Mouse (Mus musculus) kidney, embryonic 14.5 days (tissue): ENCODE measurements at regions not wholly inside any gene's neighbourhood (a gene's known extent, or its start where the extent isn't known, plus 50 kb on each side); places are given as distances from the start of the nearest gene placed in this dataset.

Source experiments
- ATAC-seq: fragments of 200-750 bp; cut with Nextera tagmentation; 2 replicates; pipeline ENCODE4 v1.8.0; 2017; ENCODE audit warnings: moderate number of reproducible peaks, mild to moderate bottlenecking, moderate TSS enrichment, moderate library complexity; ENCODE audit not compliant: low FRiP score, low TSS enrichment
- H3K27ac ChIP-seq: fragments of 300-500 bp; sonication (generic); 2 replicates; pipeline ENCODE4 v1.5.1; 2014; ENCODE audit warnings: low read depth, mild to moderate bottlenecking, low read length, moderate library complexity, mixed read lengths
- H3K27me3 ChIP-seq: fragments of 300-500 bp; sonication (generic); 2 replicates; pipeline ENCODE4 v1.6.1; 2014; ENCODE audit warnings: mild to moderate bottlenecking, low read length; ENCODE audit not compliant: control insufficient read depth, insufficient read depth
- H3K36me3 ChIP-seq: fragments of 300-500 bp; sonication (generic); 2 replicates; pipeline ENCODE4 v1.6.1; 2014; ENCODE audit warnings: low read length, mixed read lengths; ENCODE audit not compliant: control insufficient read depth, insufficient read depth
- H3K4me1 ChIP-seq: fragments of 300-500 bp; sonication (generic); 2 replicates; pipeline ENCODE4 v1.6.1; 2014; ENCODE audit warnings: low read length, mixed read lengths; ENCODE audit not compliant: control insufficient read depth, insufficient read depth
- H3K4me2 ChIP-seq: fragments of 300-500 bp; sonication (generic); replicated peaks from 2 replicates; pipeline ENCODE4 v1.6.1; 2014; ENCODE audit warnings: low read depth, mild to moderate bottlenecking, low read length
- H3K4me3 ChIP-seq: fragments of 300-500 bp; sonication (generic); 2 replicates; pipeline ENCODE4 v1.5.1; 2014; ENCODE audit warnings: mild to moderate bottlenecking, low read length
- H3K9ac ChIP-seq: fragments of 300-500 bp; sonication (generic); 2 replicates; pipeline ENCODE4 v1.6.1; 2014; ENCODE audit warnings: low read depth, mild to moderate bottlenecking, low read length, moderate library complexity
- H3K9me3 ChIP-seq: fragments of 300-500 bp; sonication (generic); 2 replicates; pipeline ENCODE4 v1.6.1; 2016; ENCODE audit warnings: low read length; ENCODE audit not compliant: control insufficient read depth
- WGBS: fragments of 180-500 bp; shearing (Covaris S2); extraction: QIAGEN DNeasy Blood & Tissue Kit; methylation state at CpG from one replicate; pipeline ENCODE4 v1.1.7; 2014; 5-methylcytosine and 5-hydroxymethylcytosine counted together

GRCm38 (mm10) chr2:171668791-171669645 is 374.2 kb downstream of the Cbln4 start:
- 39% methylated on average over 4 of the region's 4 CpGs for WGBS
- Histone ChIP-seq H3K9ac (no peak overlapping the region), H3K27ac (no peak overlapping the region)

DNA sequence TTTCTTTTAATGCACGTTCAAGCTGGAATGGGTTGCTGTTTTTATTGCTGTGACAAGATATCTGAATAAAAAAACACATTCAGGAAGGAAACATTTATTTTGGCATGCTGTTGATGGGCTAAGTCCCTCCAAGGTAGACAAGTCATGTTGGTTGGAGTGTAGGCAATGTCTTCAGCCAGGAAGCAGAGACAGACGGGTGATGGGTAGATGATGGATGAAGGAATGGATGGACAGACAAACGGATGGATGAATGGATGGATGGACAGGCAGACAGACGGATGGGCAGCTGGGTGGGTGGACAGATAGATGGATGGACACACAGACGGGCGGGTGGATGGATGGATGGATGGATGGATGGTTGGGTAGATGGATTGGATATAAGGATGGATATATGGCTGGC is 380.7 kb downstream of the Cbln4 start:
- Histone ChIP-seq H3K9ac (no peak overlapping the region), H3K9me3 (no peaks in the 10 kb centered on the region), H3K27me3 (no peaks in the 10 kb centered on the region), H3K4me1 (no peaks in the 10 kb centered on the region), H3K27ac (no peak overlapping the region), H3K36me3 (no peaks in the 10 kb centered on the region), H3K4me2 (no peak overlapping the region), H3K4me3 (no peak overlapping the region)
- no peak for ATAC-seq
- WGBS: 77% methylated on average over 6 of the region's 6 CpGs

More at GRCm38 (mm10) chr2:171668791-171669645, 374.2 kb downstream of the Cbln4 start:
- ATAC-seq: no peak
- Histone ChIP-seq H3K27me3 (no peaks in the 10 kb centered on the region), H3K9me3 (0 out of 2 replicates have a peak, but pooled peaks cover 2% of the 10 kb centered on the region), H3K36me3 (no peaks in the 10 kb centered on the region), H3K4me1 (no peaks in the 10 kb centered on the region), H3K4me3 (no peak overlapping the region), H3K4me2 (no peak overlapping the region)

GRCm38 (mm10) chr2:171661896-171662511 is 381.3 kb downstream of the Cbln4 start:
- ATAC-seq: no peak
- H3K9ac ChIP-seq: no peak overlapping the region
- H3K27ac ChIP-seq: no peak overlapping the region
- no peak overlapping the region for H3K4me3 ChIP-seq
- H3K4me2 ChIP-seq: no peak overlapping the region
- no peaks in the 10 kb centered on the region for H3K4me1 ChIP-seq
- no peaks in the 10 kb centered on the region for H3K36me3 ChIP-seq
- H3K27me3 ChIP-seq: no peaks in the 10 kb centered on the region
- 32% methylated on average over 8 of the region's 8 CpGs for WGBS
- H3K9me3 ChIP-seq: no peaks in the 10 kb centered on the region

DNA sequence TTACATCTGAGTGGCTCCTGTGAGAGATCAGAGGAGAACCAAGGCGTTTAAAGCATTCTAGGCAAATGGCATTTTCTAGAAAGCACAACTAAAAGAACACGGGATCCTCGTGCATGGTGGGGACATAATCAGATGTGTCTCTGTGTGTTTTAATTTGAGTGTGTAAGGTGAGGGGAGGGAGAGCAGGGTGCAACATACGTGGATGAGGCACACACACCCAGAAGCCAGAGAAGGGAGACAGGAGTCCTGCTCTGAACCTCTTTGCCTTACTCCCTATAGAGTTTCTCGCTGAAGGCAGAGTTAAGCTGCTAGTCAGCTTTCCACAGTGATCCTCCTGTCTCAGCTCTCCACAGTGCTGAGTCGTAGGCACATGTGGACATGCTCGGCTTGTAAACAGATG is 386.1 kb downstream of the Cbln4 start:
- Histone ChIP-seq H3K9me3 (no peaks in the 10 kb centered on the region), H3K4me1 (no peaks in the 10 kb centered on the region), H3K9ac (no peak overlapping the region), H3K27ac (no peak overlapping the region), H3K27me3 (no peaks in the 10 kb centered on the region), H3K4me2 (no peak overlapping the region), H3K4me3 (no peak overlapping the region), H3K36me3 (no peaks in the 10 kb centered on the region)
- 64% methylated on average over 7 of the region's 7 CpGs for WGBS
- no peak for ATAC-seq

DNA sequence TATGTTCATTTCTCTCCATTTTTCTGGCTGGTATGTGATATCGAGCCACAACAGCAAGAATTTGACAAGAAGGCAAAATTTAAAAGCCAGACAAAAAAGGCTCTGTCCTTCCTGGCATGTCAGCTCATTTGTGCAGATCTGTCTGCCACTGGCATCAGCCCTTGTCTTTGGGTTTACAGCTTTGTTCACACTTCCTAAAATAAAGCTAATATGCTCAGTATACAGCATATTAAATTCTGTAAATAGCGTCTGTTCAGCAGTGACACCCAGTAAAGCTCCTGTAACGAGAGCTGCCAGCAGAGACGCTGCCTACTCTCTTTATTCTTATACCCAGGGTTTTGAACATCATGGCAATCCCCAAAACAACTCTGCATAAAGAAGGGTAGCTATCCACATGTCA is 401.5 kb downstream of the Cbln4 start:
- H3K4me3 ChIP-seq: no peak overlapping the region
- H3K9ac ChIP-seq: no peak overlapping the region
- no peak overlapping the region for H3K4me2 ChIP-seq
- no peaks in the 10 kb centered on the region for H3K36me3 ChIP-seq
- H3K27ac ChIP-seq: no peak overlapping the region
- 72% methylated on average over 4 of the region's 4 CpGs for WGBS
- no peaks in the 10 kb centered on the region for H3K4me1 ChIP-seq
- H3K27me3 ChIP-seq: no peaks in the 10 kb centered on the region
- no peak for ATAC-seq
- no peaks in the 10 kb centered on the region for H3K9me3 ChIP-seq

GRCm38 (mm10) chr2:171640478-171640877 is 402.8 kb downstream of the Cbln4 start:
- Histone ChIP-seq H3K4me2 (0 out of 2 replicates have a peak overlapping the region, but pooled peaks have one; percentile 34), H3K4me1 (no peaks in the 10 kb centered on the region), H3K4me3 (no peak overlapping the region), H3K27me3 (no peaks in the 10 kb centered on the region), H3K9ac (no peak overlapping the region), H3K36me3 (no peaks in the 10 kb centered on the region), H3K9me3 (no peaks in the 10 kb centered on the region), H3K27ac (no peak overlapping the region)
- WGBS: 60% methylated on average over 9 of the region's 9 CpGs
- ATAC-seq: no peak

DNA sequence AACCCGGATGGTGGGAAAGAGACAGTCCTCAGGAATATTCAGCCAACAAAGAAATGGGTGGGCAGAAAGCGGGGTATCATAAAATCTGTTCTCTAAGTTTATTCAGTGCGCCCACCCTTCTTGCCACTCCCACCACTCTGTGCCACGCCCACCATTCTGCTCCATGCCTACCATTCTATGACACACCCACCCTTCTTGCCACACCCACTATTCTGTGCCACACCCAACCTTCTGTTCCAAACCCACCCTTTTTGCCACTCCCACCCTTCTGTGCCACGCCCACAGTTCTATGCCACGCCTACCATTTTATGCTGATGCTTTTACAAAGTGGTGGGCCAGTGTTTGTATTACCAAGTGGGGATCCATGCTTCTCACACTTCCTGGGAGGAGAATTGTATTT is 404.3 kb downstream of the Cbln4 start:
- H3K36me3 ChIP-seq: no peaks in the 10 kb centered on the region
- no peaks in the 10 kb centered on the region for H3K27me3 ChIP-seq
- H3K4me1 ChIP-seq: no peaks in the 10 kb centered on the region
- WGBS: 93% methylated on average over 6 of the region's 6 CpGs
- no peak for ATAC-seq
- H3K4me2 ChIP-seq: no peak overlapping the region
- H3K4me3 ChIP-seq: no peak overlapping the region
- no peak overlapping the region for H3K27ac ChIP-seq
- no peak overlapping the region for H3K9ac ChIP-seq
- no peaks in the 10 kb centered on the region for H3K9me3 ChIP-seq

DNA sequence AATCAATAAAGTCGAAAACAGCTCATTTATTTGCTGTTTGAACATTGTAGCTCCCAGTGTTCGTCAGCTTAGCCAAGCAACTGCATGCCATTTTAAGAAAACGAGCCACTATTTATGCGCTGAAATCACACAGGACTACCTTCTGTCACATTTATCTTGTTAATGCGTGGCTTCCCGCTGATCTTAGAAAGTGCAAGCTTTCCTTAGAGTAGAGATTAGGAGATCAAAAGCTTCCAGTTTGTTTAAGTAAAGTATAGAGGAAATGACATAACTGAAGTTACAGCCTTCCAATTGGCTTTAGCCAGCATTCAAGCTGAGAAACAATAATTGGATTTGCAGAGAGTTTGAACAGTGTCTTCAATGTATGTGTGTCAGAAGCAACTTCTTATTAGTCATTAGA is 406.4 kb downstream of the Cbln4 start:
- no peak for ATAC-seq
- no peaks in the 10 kb centered on the region for H3K9me3 ChIP-seq
- H3K27ac ChIP-seq: no peak overlapping the region
- no peaks in the 10 kb centered on the region for H3K36me3 ChIP-seq
- H3K4me2 ChIP-seq: no peak overlapping the region
- H3K4me1 ChIP-seq: no peaks in the 10 kb centered on the region
- 29% methylated on average over 6 of the region's 6 CpGs for WGBS
- no peak overlapping the region for H3K4me3 ChIP-seq
- H3K27me3 ChIP-seq: no peaks in the 10 kb centered on the region
- H3K9ac ChIP-seq: no peak overlapping the region

GRCm38 (mm10) chr2:171633355-171634097 is 409.7 kb downstream of the Cbln4 start:
- no peaks in the 10 kb centered on the region for H3K36me3 ChIP-seq
- no peak overlapping the region for H3K4me2 ChIP-seq
- WGBS: 24% methylated on average over 15 of the region's 15 CpGs
- H3K27me3 ChIP-seq: no peaks in the 10 kb centered on the region
- no peak overlapping the region for H3K9ac ChIP-seq
- no peak overlapping the region for H3K27ac ChIP-seq
- H3K4me3 ChIP-seq: no peak overlapping the region
- ATAC-seq: no peak
- no peaks in the 10 kb centered on the region for H3K4me1 ChIP-seq
- H3K9me3 ChIP-seq: no peaks in the 10 kb centered on the region
